Mouse (Mus musculus) limb, embryonic 14.5 days (tissue): ENCODE measurements around the gene Sptb. TPM values are rescaled to one million over a fixed set of nuclear protein-coding genes. Genes with fewer than 3 reads are reported as not detected.

Experiments used
- ATAC-seq: fragments of 200-750 bp; cut with Nextera tagmentation; 2 replicates; pipeline ENCODE4 v1.8.0; 2017; ENCODE audit warnings: low read depth, moderate number of reproducible peaks, moderate TSS enrichment; ENCODE audit not compliant: low FRiP score
- DNase-seq: peaks from one replicate; pipeline ENCODE4 v3.0.0-alpha.2; 2015; ENCODE audit warnings: low spot score
- H3K27ac ChIP-seq: fragments of 300-500 bp; sonication (generic); replicated peaks from 2 replicates; pipeline ENCODE4 v1.5.1; 2014; ENCODE audit warnings: low read depth, mild to moderate bottlenecking, low read length, moderate library complexity, mixed read lengths
- H3K27me3 ChIP-seq: fragments of 300-500 bp; sonication (generic); 2 replicates; pipeline ENCODE4 v1.6.1; 2014; ENCODE audit warnings: low read length, mixed read lengths; ENCODE audit not compliant: control insufficient read depth, insufficient read depth
- H3K36me3 ChIP-seq: fragments of 300-500 bp; sonication (generic); 2 replicates; pipeline ENCODE4 v1.6.1; 2014; ENCODE audit warnings: mild to moderate bottlenecking, low read length, moderate library complexity, mixed read lengths; ENCODE audit not compliant: control insufficient read depth, insufficient read depth
- H3K4me1 ChIP-seq: fragments of 300-500 bp; sonication (generic); 2 replicates; pipeline ENCODE4 v1.6.1; 2014; ENCODE audit warnings: antibody characterized with exemption, low read length, mixed read lengths; ENCODE audit not compliant: control insufficient read depth, insufficient read depth
- H3K4me2 ChIP-seq: fragments of 300-500 bp; sonication (generic); replicated peaks from 2 replicates; pipeline ENCODE4 v1.6.1; 2014; ENCODE audit warnings: low read depth, mild to moderate bottlenecking, low read length, moderate library complexity; ENCODE audit not compliant: severe bottlenecking
- H3K4me3 ChIP-seq: fragments of 300-500 bp; sonication (generic); replicated peaks from 2 replicates; pipeline ENCODE4 v1.5.1; 2014; ENCODE audit warnings: low read length
- H3K9ac ChIP-seq: fragments of 300-500 bp; sonication (generic); 2 replicates; pipeline ENCODE4 v1.6.1; 2014; ENCODE audit warnings: mild to moderate bottlenecking, low read depth, low read length, moderate library complexity; ENCODE audit not compliant: severe bottlenecking
- H3K9me3 ChIP-seq: fragments of 300-500 bp; sonication (generic); 2 replicates; pipeline ENCODE4 v1.6.1; 2016; ENCODE audit warnings: low read length; ENCODE audit not compliant: control insufficient read depth
- POLR2A ChIP-seq: fragments of 200-500 bp; IDR thresholded peaks from 2 replicates; pipeline ENCODE4 v1.8.0; 2012; ENCODE audit warnings: inconsistent platforms, mild to moderate bottlenecking, moderate library complexity, borderline replicate concordance; ENCODE audit not compliant: insufficient read depth, insufficient read length; ENCODE audit errors: extremely low read depth
- WGBS: fragments of 180-500 bp; shearing (Covaris S2); extraction: QIAGEN DNeasy Blood & Tissue Kit; methylation state at CpG from one replicate; pipeline ENCODE4 v1.1.7; 2014; 5-methylcytosine and 5-hydroxymethylcytosine counted together
- polyA plus RNA-seq, 2 experiments: library from polyadenylated mRNA; depleted of rRNA in 1 of 2; stranded (reverse) in 1 of 2; unstranded in 1 of 2; fragments of >200 nt; fragmentation: Nextera tagmentation in 1 of 2; extraction: Ambion mirVana in 1 of 2; gene quantifications; 2 replicates each; pipeline versions ENCODE4 v1.2.1 to v1.2.3; 2012 to 2014

The Sptb gene
- polyA plus RNA-seq, 2 experiments = 1.3 to 1.5 TPM

GRCm38 (mm10) chr12:76574815-76575214, 135.5 kb downstream of the Sptb start:
- Histone ChIP-seq H3K27me3 (no peaks in the 10 kb centered on the region), H3K27ac (no peak overlapping the region), H3K4me2 (no peak overlapping the region), H3K4me3 (no peak overlapping the region), H3K9me3 (no peaks in the 10 kb centered on the region), H3K9ac (no peak overlapping the region), H3K36me3 (peaks cover 51% of the 10 kb centered on the region), H3K4me1 (no peaks in the 10 kb centered on the region)
- TF ChIP-seq POLR2A = no peak
- ATAC-seq (no peak), DNase-seq (no peak)
- WGBS = 95% methylated on average over 6 of the region's 6 CpGs

- Histone ChIP-seq H3K27ac (no peak overlapping the region), H3K4me3 (no peak overlapping the region)
These were observed 137.0 kb downstream of the Sptb start for GRCm38 (mm10) chr12:76573381-76573780.

GRCm38 (mm10) chr12:76572261-76573251, 137.8 kb downstream of the Sptb start:
- Histone ChIP-seq H3K4me2 (no peak overlapping the region), H3K9me3 (no peaks in the 10 kb centered on the region), H3K27me3 (no peaks in the 10 kb centered on the region), H3K4me1 (no peaks in the 10 kb centered on the region), H3K36me3 (peaks cover 38% of the 10 kb centered on the region), H3K27ac (no peak overlapping the region), H3K4me3 (no peak overlapping the region), H3K9ac (no peak overlapping the region)
- 84% methylated on average over 24 of the region's 27 CpGs for WGBS
- no peak for TF ChIP-seq POLR2A
- ATAC-seq = no peak
- no peak for DNase-seq

More at GRCm38 (mm10) chr12:76573381-76573780, 137.0 kb downstream of the Sptb start:
- 88% methylated on average over 6 of the region's 6 CpGs for WGBS
- Histone ChIP-seq H3K36me3 (peaks cover 44% of the 10 kb centered on the region), H3K27me3 (no peaks in the 10 kb centered on the region), H3K9me3 (no peaks in the 10 kb centered on the region), H3K9ac (no peak overlapping the region), H3K4me2 (no peak overlapping the region), H3K4me1 (no peaks in the 10 kb centered on the region)
- ATAC-seq (no peak), DNase-seq (no peak)
- no peak for TF ChIP-seq POLR2A

GRCm38 (mm10) chr12:76571266-76571665, 139.1 kb downstream of the Sptb start:
- Histone ChIP-seq H3K27me3 (no peaks in the 10 kb centered on the region), H3K4me3 (no peak overlapping the region), H3K36me3 (peaks cover 28% of the 10 kb centered on the region), H3K27ac (no peak overlapping the region), H3K9me3 (no peaks in the 10 kb centered on the region), H3K9ac (no peak overlapping the region), H3K4me2 (no peak overlapping the region), H3K4me1 (peaks cover 4% of the 10 kb centered on the region; the same call in 1 of the 2 replicates)
- DNase-seq (no peak), ATAC-seq (no peak)
- 82% methylated on average over 10 of the region's 10 CpGs for WGBS
- TF ChIP-seq POLR2A = no peak

- Histone ChIP-seq H3K4me1 (peaks cover 4% of the 10 kb centered on the region; the same call in 1 of the 2 replicates), H3K27ac (no peak overlapping the region), H3K4me3 (no peak overlapping the region), H3K9ac (no peak overlapping the region), H3K27me3 (no peaks in the 10 kb centered on the region), H3K36me3 (peaks cover 29% of the 10 kb centered on the region), H3K4me2 (no peak overlapping the region), H3K9me3 (no peaks in the 10 kb centered on the region)
- ATAC-seq (no peak), DNase-seq (no peak)
- TF ChIP-seq POLR2A = no peak
- 65% methylated on average over 9 of the region's 9 CpGs for WGBS
These were observed 140.0 kb downstream of the Sptb start for GRCm38 (mm10) chr12:76570221-76570940.
